23 mouse cellular contexts compared by ENCODE assay signal in genomic region chr6:126035621-126036020, GRCm38 (mm10).
DNase-seq lines count a peak whose midpoint lies in the region; ATAC-seq and TF ChIP-seq lines count a peak whose summit lies in the region.
"Had no signal": no experiment of that assay in that cellular context is flagged by ENCODE, and none has a peak within 500 bp of the region (broad histone marks: within the 10 kb centered on the region; RNA-seq: fewer than 3 reads in every experiment).

No protein-coding gene starts in this region.

- H3K9ac ChIP-seq in heart, embryonic 11.5 days (ENCODE audit: low read depth, low read length) = no peak overlapping the region
- no peak overlapping the region for H3K9ac ChIP-seq in lung, postnatal 0 days (replicated peaks; ENCODE audit: low read depth)
- no peak overlapping the region for H3K9ac ChIP-seq in stomach, postnatal 0 days (ENCODE audit: low read length)
- H3K9ac ChIP-seq: hindbrain, embryonic 15.5 days; limb, embryonic 12.5 days; liver, embryonic 15.5 days; midbrain, embryonic 13.5 days had no signal

- no peaks in the 10 kb centered on the region for H3K36me3 ChIP-seq in heart, embryonic 11.5 days (ENCODE audit: control insufficient read depth, insufficient read depth, low read length)
- H3K36me3 ChIP-seq in lung, postnatal 0 days (ENCODE audit: insufficient read depth, low read length) = no peaks in the 10 kb centered on the region
- H3K36me3 ChIP-seq in stomach, postnatal 0 days (ENCODE audit: control insufficient read depth, insufficient read depth, low read length) = no peaks in the 10 kb centered on the region
- H3K36me3 ChIP-seq: embryonic facial prominence, embryonic 10.5 days; forebrain, embryonic 10.5 days; hindbrain, embryonic 15.5 days; limb, embryonic 12.5 days; liver, embryonic 15.5 days; midbrain, embryonic 13.5 days had no signal

- WGBS in heart, embryonic 11.5 days (ENCODE audit: insufficient replicate concordance) = 62% methylated on average over 2 of the region's 2 CpGs
- 64% methylated on average over 2 of the region's 2 CpGs for WGBS in lung, postnatal 0 days
- 55% methylated on average over 2 of the region's 2 CpGs for WGBS in stomach, postnatal 0 days

- H3K4me3 ChIP-seq in heart, embryonic 11.5 days (ENCODE audit: low read depth, low read length) = no peak overlapping the region
- H3K4me3 ChIP-seq in lung, postnatal 0 days (ENCODE audit: low read depth, low read length) = no peak overlapping the region
- H3K4me3 ChIP-seq in stomach, postnatal 0 days (ENCODE audit: low read depth, low read length) = no peak overlapping the region
- H3K4me3 ChIP-seq: embryonic facial prominence, embryonic 10.5 days; forebrain, embryonic 10.5 days; hindbrain, embryonic 15.5 days; limb, embryonic 12.5 days; liver, embryonic 15.5 days; midbrain, embryonic 13.5 days had no signal

- ATAC-seq in heart, embryonic 11.5 days (replicated peaks; ENCODE audit: insufficient number of reproducible peaks, low FRiP score, low TSS enrichment) = 0 out of 2 replicates have a peak, but pooled peaks have one; percentile 22
- ATAC-seq in lung, postnatal 0 days = 0 out of 2 replicates have a peak, but pooled peaks have one; percentile 12
- ATAC-seq in stomach, postnatal 0 days (ENCODE audit: low FRiP score, low TSS enrichment) = peak; percentile 87
- ATAC-seq: forebrain, embryonic 16.5 days; midbrain, embryonic 13.5 days had no signal

- 0 out of 2 replicates have a peak, but pooled peaks have one; percentile 11 for TF ChIP-seq EP300 in lung, postnatal 0 days (IDR thresholded peaks at IDR 0.05)
- no peak for TF ChIP-seq EP300 in stomach, postnatal 0 days (optimal IDR thresholded peaks at IDR 0.05)

- no peak for TF ChIP-seq CTCF in lung, postnatal 0 days (IDR thresholded peaks at IDR 0.05)
- no peak for TF ChIP-seq CTCF in stomach, postnatal 0 days (IDR thresholded peaks at IDR 0.05; ENCODE audit: low read depth)

- H3K4me1 ChIP-seq in heart, embryonic 11.5 days (ENCODE audit: control insufficient read depth, insufficient read depth, low read length) = peaks cover 9% of the 10 kb centered on the region
- H3K4me1 ChIP-seq in lung, postnatal 0 days (ENCODE audit: insufficient read depth, low read depth, low read length) = peaks cover 3% of the 10 kb centered on the region; the same call in 1 of the 2 replicates
- no peaks in the 10 kb centered on the region for H3K4me1 ChIP-seq in stomach, postnatal 0 days (replicated peaks; ENCODE audit: control insufficient read depth, insufficient read depth)
- H3K4me1 ChIP-seq: liver, embryonic 15.5 days had no signal

- no peaks in the 10 kb centered on the region for H3K9me3 ChIP-seq in heart, embryonic 11.5 days (replicated peaks; ENCODE audit: control insufficient read depth, low read length)
- no peaks in the 10 kb centered on the region for H3K9me3 ChIP-seq in lung, postnatal 0 days (ENCODE audit: low read length)
- no peaks in the 10 kb centered on the region for H3K9me3 ChIP-seq in stomach, postnatal 0 days (ENCODE audit: control insufficient read depth, low read length)
- H3K9me3 ChIP-seq: embryonic facial prominence, embryonic 10.5 days; forebrain, embryonic 10.5 days; hindbrain, embryonic 15.5 days; limb, embryonic 12.5 days; liver, embryonic 15.5 days; midbrain, embryonic 13.5 days had no signal

- no peak overlapping the region for H3K27ac ChIP-seq in heart, embryonic 11.5 days (ENCODE audit: low read depth, low read length)
- no peak overlapping the region for H3K27ac ChIP-seq in lung, postnatal 0 days (ENCODE audit: low read length)
- H3K27ac ChIP-seq in stomach, postnatal 0 days (replicated peaks) = no peak overlapping the region
- H3K27ac ChIP-seq: embryonic facial prominence, embryonic 10.5 days; forebrain, embryonic 10.5 days; limb, embryonic 12.5 days; liver, embryonic 15.5 days; midbrain, embryonic 13.5 days had no signal

- no peak overlapping the region for H3K4me2 ChIP-seq in heart, embryonic 11.5 days
- H3K4me2 ChIP-seq in lung, postnatal 0 days (replicated peaks; ENCODE audit: low read depth, low read length) = no peak overlapping the region
- H3K4me2 ChIP-seq in stomach, postnatal 0 days (replicated peaks; ENCODE audit: low read depth) = no peak overlapping the region
- H3K4me2 ChIP-seq: hindbrain, embryonic 15.5 days; limb, embryonic 12.5 days; liver, embryonic 15.5 days; midbrain, embryonic 13.5 days had no signal

- no peak for DNase-seq in heart, postnatal 4 days
- peak; percentile 26 for DNase-seq in lung, postnatal 0 days (ENCODE audit: low spot score)
- no peak for DNase-seq in lung, adult 18-20 months
- peak; percentile 68 for DNase-seq in NIH3T3 (ENCODE audit: low read depth)
- no peak for DNase-seq in stomach, postnatal 0 days (ENCODE audit: low spot score)
- DNase-seq in spleen, postnatal 4 days (ENCODE audit: low spot score in 2 of 2) = no peak
- DNase-seq: adrenal gland, postnatal 36 days; cerebellum, adult 11 months; cerebellum, adult 9-11 months; gastrocnemius, postnatal 10 days; kidney, adult 2 months; kidney, postnatal 25 days; lung, postnatal 10 days; spleen, adult 18-20 months; thymus, postnatal 25 days had no signal

- H3K27me3 ChIP-seq in heart, embryonic 11.5 days (ENCODE audit: control insufficient read depth, insufficient read depth, low read length) = no peaks in the 10 kb centered on the region
- no peaks in the 10 kb centered on the region for H3K27me3 ChIP-seq in lung, postnatal 0 days (replicated peaks; ENCODE audit: insufficient read depth, low read length)
- H3K27me3 ChIP-seq in stomach, postnatal 0 days (ENCODE audit: control insufficient read depth, insufficient read depth, low read length) = no peaks in the 10 kb centered on the region
- H3K27me3 ChIP-seq: hindbrain, embryonic 15.5 days; limb, embryonic 12.5 days; liver, embryonic 15.5 days; midbrain, embryonic 13.5 days had no signal

Comparison
In these comparisons a context has a peak if more than half of its experiments do, and no peak if none do; other contexts are left out.
1. DNase-seq: peak in lung, postnatal 0 days (single experiment) and NIH3T3 (single experiment); none in heart, postnatal 4 days (single experiment), lung, adult 18-20 months (0 of 2), stomach, postnatal 0 days (single experiment) and spleen, postnatal 4 days (0 of 2).
2. ATAC-seq: peak in every context shown above with its lines; median percentile 87 in stomach, postnatal 0 days; 22 in heart, embryonic 11.5 days; 12 in lung, postnatal 0 days.